Mouse (Mus musculus): ENCODE results near the gene Pfkfb3. TPM values are rescaled to one million over a fixed set of nuclear protein-coding genes. Genes with fewer than 3 reads are reported as not detected.

Gene Pfkfb3
- total RNA-seq (2021): 10 to 100 TPM; 36.4 to 40.5 TPM
- long read RNA-seq, experiment 1, full-length matches to known transcripts: 1 of 2 reads
- long read RNA-seq, experiment 1, partial matches to known transcripts: 0 of 2 reads
- long read RNA-seq, experiment 1, other reads (novel, unspliced or antisense): 1 of 2 reads
- long read RNA-seq, experiment 2, partial matches to known transcripts: 0 of 3 reads
- long read RNA-seq, experiment 2, other reads (novel, unspliced or antisense): 3 of 3 reads

DNA sequence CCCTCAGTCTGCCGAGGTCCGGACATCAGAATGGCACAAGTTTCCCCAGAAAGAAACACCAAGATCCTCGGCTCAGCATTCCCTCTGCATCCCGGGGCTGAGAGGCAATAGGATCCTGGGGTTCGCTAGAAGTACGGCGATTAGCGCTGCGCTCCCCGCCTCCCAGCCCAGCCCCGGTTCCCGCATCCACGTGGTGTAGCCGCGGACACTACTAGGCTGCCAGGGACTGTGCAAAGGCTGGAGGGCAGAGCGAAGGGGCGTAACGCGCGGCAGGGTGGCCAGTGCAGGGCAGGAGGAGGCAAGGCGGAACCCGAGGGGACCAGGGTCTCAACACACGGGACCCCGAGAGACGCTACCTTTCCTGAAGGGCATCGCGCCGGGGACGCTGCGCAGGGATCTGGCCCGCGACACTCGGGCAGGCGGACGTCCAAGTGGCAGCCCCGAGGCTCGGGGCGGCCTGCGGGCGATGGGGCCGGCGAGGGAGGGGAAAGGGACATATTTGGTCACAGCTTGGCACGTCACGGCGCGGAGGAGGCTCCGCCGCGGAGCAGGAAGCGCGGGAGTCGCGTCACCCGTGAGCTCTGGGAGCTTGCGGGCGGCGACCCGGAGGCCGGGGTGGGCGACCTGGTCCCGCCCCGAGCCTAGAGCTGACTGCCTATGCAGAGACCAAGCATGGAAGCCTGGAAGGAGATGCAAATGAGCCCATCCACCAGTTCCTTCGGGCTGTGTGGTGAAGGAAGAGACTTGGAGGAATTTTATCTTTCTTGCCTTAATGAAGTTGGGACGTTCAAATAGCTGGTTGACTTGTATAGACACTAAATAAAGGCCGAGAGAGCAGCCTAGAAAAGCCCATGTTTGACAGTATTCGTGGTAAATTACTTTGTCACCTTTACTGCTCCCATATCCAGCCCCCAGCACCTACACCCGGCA is at the start of gene Pfkfb3:
Pfkfb3 (minus strand) TSS at position 607 of the 930 bp plus-strand sequence.
- DNase-seq (ENCODE audit: low spot score in 2 of 2): peak; percentile 28 to 46

DNA sequence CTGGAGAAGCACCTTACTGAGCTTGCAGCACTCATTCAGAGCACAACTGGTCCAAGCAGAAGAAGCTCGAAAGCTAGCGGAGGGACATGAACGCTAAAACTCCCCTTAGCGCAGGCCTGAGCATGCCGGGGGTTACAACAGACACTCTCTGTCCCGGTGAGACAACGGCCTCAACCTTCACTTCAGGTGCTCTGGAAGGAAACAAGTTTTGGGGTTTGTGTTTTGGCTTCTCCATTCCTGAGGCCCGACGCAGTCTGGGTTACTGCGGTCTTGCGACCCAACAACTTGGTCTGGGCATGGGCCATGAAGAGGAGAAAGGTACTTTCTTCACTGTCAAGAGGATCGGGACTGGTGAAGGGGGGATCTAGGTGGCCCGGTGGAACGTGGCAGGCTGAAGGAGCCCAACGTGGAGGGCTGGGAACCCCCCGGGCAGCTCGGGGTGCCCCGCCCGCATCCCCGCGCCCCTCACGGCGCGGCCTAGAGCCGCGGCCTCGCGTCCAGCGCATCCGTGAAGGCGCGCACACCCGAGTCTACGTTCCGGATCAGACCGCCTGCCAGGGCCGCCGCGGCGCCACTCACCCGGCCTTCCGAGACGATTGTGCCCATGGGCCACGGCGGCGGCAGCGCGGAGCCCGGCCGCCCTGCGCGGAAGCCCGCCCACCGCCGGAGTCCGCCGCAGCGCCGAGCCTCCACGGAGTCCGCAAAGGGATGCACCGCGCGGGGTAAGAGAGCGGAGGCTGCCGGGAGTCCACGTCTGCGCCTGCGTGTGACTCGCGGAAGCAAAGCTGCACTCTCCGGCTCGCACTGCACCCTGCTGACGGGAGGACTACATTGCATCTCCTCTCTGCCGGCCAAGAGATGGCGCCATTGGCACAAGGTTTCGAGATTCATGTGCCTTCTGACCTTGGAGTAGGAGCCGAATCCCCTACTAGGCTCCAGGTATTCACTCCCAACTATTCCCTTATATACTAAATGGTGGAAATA is 48.9 kb upstream of the Pfkfb3 start:
- peak; percentile 94 to 96 for DNase-seq (ENCODE audit: low spot score in 2 of 2)

DNA sequence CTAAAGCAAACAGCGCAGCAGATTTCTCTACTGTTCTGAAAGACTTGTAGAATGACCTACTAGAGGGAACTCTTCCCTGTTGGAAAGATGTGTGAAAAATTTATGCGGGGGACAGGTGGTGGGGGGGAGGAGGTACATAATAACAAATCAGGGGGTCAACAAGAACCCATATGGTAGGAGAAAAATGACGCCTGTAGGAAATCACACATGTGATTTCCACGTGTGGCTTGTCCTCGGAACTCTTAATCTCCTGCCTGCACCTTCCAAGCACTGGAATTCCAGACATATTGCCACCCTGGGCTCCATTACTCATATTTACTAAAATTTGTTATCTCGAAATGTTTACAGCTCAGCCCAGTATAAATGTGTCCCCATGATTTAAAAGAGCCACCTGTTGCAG is 47.9 kb upstream of the Pfkfb3 start:
- no peak for DNase-seq (ENCODE audit: low spot score in 2 of 2)

GRCm38 (mm10) chr2:11597906-11598305 is 44.0 kb upstream of the Pfkfb3 start:
- DNase-seq (ENCODE audit: low spot score in 2 of 2): no peak

- DNase-seq (ENCODE audit: low spot score in 2 of 2): no peak
Observed at GRCm38 (mm10) chr2:11596690-11597089, 42.8 kb upstream of the Pfkfb3 start.

DNA sequence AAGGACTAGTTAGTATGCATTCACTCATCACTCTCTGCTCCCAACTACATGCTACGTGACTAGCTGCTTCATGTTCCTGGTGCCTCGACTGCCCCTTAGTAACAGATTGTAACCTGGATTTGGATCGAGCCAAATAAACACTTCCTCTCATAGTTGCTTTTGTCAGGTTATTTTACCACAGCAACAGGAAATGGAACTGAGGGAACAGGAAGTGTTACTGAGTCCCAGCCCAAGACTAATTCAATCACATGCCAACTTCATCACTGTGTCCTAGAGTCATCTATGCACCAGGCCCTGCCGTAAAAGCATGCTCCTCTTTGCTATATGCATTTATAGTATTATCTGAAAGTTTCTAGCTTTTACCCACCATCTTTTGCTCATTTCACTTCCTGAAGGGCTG is 34.1 kb upstream of the Pfkfb3 start:
- no peak for DNase-seq (ENCODE audit: low spot score in 2 of 2)

GRCm38 (mm10) chr2:11579399-11579798 is 25.5 kb upstream of the Pfkfb3 start:
- DNase-seq (ENCODE audit: low spot score in 2 of 2): no peak

GRCm38 (mm10) chr2:11578187-11578586 is 24.3 kb upstream of the Pfkfb3 start:
- no peak for DNase-seq (ENCODE audit: low spot score in 2 of 2)

DNA sequence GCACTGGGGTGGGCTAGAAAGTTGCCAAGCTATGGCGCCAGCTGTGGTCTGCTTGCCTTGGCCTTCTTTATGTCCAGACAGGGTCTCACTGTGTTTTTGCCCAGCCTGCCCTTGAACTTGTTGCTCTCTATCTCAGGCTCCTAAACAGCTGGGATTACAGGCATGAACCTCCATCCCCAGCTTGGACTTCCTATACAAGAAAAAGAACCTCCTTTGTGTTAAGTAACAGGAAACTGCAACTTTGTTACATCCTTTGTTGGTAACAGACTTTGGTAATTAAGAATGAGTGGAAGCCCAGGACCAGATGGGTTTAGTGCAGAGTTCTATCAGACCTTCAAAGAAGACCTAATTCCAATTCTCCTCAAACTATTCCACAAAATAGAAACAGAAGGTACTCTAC is 19.8 kb upstream of the Pfkfb3 start:
- DNase-seq (ENCODE audit: low spot score in 2 of 2): no peak

DNA sequence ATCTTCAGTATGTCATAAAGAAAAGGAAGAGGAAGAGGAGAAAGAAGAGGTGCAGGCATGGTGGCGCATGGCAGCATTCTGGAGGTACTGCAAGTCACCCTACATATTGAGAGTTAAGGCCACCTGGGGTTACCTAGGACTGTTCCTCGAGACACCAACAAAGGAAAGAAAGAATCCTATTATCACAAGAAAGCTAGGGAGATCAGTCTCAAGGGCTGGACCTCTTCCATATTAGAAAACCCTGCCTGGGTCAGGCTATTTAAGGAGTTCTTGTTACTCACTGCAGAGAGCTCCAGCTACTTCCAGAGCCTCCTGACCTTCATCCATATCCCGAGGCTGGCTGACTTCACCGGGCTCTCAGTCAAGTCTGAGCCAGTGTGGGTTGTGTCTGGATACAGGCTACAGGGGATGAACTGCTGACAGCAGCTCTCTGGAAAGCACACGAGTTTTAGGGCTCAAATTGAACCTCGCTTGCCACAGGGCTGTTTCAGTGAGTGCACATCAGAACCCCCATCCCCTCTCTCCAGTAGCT is 17.2 kb upstream of the Pfkfb3 start:
- DNase-seq (ENCODE audit: low spot score in 2 of 2): no peak

GRCm38 (mm10) chr2:11568471-11568870 is 14.6 kb upstream of the Pfkfb3 start:
- DNase-seq (ENCODE audit: low spot score in 2 of 2): no peak

DNA sequence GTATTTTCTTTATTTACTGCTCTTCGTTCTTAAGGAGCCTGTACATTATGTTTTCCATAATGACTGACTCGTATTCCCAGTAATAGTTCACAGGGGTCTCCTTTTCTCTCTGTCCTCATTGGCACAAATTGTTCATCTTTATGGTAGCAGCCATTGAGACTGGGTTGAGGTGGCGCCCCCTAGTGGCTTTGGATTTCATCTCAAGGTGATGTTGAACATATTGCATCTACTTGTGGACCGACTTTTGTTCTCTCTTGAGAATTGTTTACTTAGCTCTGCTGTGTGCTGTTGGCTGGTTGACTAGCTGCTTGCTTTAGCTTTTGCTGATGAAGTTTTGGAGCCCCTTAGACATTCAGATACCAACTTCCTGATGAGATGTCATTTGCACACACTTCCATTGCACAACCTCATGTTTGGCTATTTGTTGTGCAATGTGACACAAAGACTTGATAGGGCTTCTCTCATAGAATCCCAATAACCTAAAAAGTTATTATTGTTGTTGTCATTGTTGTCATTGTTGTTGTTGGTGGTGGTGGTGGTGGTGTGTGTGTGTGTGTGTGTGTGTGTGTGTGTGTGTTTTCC is 14.0 kb upstream of the Pfkfb3 start:
- DNase-seq (ENCODE audit: low spot score in 2 of 2): no peak

GRCm38 (mm10) chr2:11566898-11567297 is 13.0 kb upstream of the Pfkfb3 start:
- DNase-seq (ENCODE audit: low spot score in 2 of 2): no peak

DNA sequence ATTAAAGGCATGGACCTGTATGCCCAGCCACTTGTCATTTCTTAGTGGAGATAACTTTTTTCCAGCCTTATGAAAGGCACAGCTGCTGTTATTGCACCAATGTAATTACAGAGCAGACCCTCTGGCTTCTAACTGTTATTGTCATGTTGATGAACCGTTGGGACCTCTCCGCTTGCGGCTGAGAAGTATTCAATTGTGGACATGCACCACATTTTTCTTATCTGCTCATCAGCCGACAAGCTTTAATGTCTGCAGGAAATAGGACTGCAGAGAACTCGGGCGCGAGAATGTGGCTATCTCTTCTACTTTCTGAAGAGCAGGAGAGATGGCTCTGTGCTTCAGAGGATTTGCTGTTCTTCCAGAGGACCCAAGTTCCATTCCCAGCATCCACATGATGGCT is 12.4 kb upstream of the Pfkfb3 start:
- DNase-seq (ENCODE audit: low spot score in 2 of 2): no peak

GRCm38 (mm10) chr2:11564768-11565167 is 10.9 kb upstream of the Pfkfb3 start:
- DNase-seq (ENCODE audit: low spot score in 2 of 2): no peak

DNA sequence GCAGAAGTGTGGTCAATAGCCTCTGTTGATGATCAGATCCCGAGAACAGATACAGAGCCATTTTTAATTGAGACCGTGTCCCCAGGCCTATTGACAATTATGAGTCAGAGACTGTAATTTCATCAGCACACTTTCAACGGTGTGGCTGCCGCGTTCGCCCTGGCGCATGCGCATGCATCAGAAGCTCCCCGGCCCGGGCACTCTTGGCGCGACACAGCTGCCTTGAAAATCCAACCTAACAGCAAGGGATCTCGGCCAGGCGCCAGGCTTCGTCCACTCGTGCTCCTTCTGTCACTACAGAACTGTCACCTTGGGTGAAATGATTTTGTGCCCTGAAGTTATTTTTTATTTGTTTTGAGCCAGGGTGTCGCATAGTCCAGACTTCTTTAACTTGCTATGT is 9.4 kb upstream of the Pfkfb3 start:
- no peak for DNase-seq (ENCODE audit: low spot score in 2 of 2)

GRCm38 (mm10) chr2:11558654-11559053 is 4.8 kb upstream of the Pfkfb3 start:
- DNase-seq (ENCODE audit: low spot score in 2 of 2): peak; percentile 22 to 42

DNA sequence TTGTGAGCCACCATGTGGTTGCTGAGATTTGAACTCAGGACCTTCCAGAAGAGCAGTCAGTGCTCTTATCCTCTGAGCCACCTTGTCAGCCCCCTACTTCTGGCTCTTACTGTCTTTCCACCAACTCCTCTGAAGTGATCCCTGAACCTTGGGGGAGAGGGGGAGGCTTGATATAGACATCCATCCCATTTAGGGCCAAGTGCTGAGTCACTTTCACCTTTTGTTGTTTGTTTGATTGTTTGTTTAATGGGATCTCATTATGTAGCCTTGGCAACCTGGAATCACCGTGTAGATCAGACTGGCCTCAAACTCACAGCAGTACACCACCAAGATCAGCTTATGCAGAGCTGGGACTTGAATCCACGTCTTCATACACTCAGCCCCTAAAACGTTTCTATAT is 3.4 kb upstream of the Pfkfb3 start:
- DNase-seq (ENCODE audit: low spot score in 2 of 2): no peak

- DNase-seq (ENCODE audit: low spot score in 2 of 2): no peak
Observed at GRCm38 (mm10) chr2:11555316-11555715, 1.4 kb upstream of the Pfkfb3 start.

DNA sequence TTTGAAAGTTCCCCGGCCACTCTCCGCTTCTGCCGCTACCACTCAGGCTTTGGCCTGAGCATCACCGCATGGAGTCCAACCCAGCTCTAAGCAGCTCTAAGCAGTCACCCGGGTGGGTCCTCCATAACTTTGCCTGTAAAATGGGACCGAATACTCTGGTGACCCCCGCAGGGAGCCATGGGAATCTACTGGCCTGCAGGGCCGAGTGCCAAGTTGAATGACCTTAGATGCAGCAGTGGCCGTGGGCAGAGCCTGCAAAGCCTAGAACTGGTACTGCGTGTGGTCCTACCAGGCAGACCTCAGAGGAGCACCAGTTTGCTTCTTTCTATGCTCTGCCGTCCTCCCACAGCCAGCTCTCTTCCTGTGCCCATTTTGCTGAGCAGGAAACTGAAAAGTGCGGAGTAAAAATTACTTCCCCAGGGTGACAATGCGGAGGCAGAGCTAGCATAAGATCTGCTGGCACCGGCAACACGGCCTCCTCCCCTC is 868 bp downstream of the Pfkfb3 start:
- DNase-seq (ENCODE audit: low spot score in 2 of 2): no peak
